Mouse (Mus musculus) T-helper 17 cell (primary cell): ENCODE data around the gene Dnaja3.
"Not testable (repeated sequence)": the region's sequence is repeated elsewhere in the genome, so short reads cannot be mapped to it uniquely, and the experiment has no call there.

Experiments
- in situ Hi-C, 2 experiments: fragments of 300-600 bp; cut with MboI, MseI; formaldehyde crosslinking; loops; 1 replicate in 1 of 2; 2 replicates in 1 of 2; pipeline ENCODE4 v1.15.1; 2025; ENCODE audit warnings: high pct_unique_total_duplicates in 2 of 2

Dnaja3 gene

GRCm38 (mm10) chr16:4718753-4719518 is 79.1 kb downstream of the Dnaja3 start, which contains the start of gene Nmral1:
Gene Nmral1 (minus strand): TSS chr16:4719356.
- in situ Hi-C loops: loop anchor here in 1 of 2 experiments (5.0 kb wide), 1 partner anchor 68 kb away; no protein-coding TSS in a partner anchor

GRCm38 (mm10) chr16:4722128-4722914 is 82.5 kb downstream of the Dnaja3 start:
- in situ Hi-C loops: no loop called here

- in situ Hi-C loops: no loop called here
These were observed 83.1 kb downstream of the Dnaja3 start for GRCm38 (mm10) chr16:4722915-4723209.

GRCm38 (mm10) chr16:4725266-4725665 is 85.5 kb downstream of the Dnaja3 start:
- in situ Hi-C loops: no loop called here

GRCm38 (mm10) chr16:4725780-4726527 is 86.2 kb downstream of the Dnaja3 start, which contains the start of gene Hmox2:
Gene Hmox2 (plus strand): TSS chr16:4726361.
- in situ Hi-C loops: no loop called here

GRCm38 (mm10) chr16:4726528-4727128 is 86.8 kb downstream of the Dnaja3 start:
- in situ Hi-C loops: no loop called here

- in situ Hi-C loops: no loop called here
These were observed 87.7 kb downstream of the Dnaja3 start for GRCm38 (mm10) chr16:4727526-4727925.

- in situ Hi-C loops: no loop called here
These were observed 88.2 kb downstream of the Dnaja3 start for GRCm38 (mm10) chr16:4727963-4728362.

GRCm38 (mm10) chr16:4730776-4731358 is 91.1 kb downstream of the Dnaja3 start:
- in situ Hi-C loops: no loop called here

GRCm38 (mm10) chr16:4736262-4736661 is 96.5 kb downstream of the Dnaja3 start:
- in situ Hi-C loops: no loop called here

- in situ Hi-C loops: no loop called here
These were observed 100.2 kb downstream of the Dnaja3 start for GRCm38 (mm10) chr16:4739994-4740393.

- in situ Hi-C loops: no loop called here
These were observed 102.4 kb downstream of the Dnaja3 start for GRCm38 (mm10) chr16:4742186-4742585.

GRCm38 (mm10) chr16:4752155-4752554 is 112.4 kb downstream of the Dnaja3 start:
- in situ Hi-C loops: no loop called here

GRCm38 (mm10) chr16:4754045-4754444 is 114.3 kb downstream of the Dnaja3 start:
- in situ Hi-C loops: no loop called here

- in situ Hi-C loops: not testable (repeated sequence)
These were observed 117.0 kb downstream of the Dnaja3 start for GRCm38 (mm10) chr16:4756660-4757335.
